Mouse (Mus musculus) fat pad, adult 2 months (tissue): ENCODE results near the gene Ssr2.

Experiments
- DNase-seq: peaks from one replicate; pipeline ENCODE4 v3.0.0-alpha.2; 2011; ENCODE audit warnings: low read depth, low spot score; ENCODE audit errors: extremely low read depth

Ssr2 gene

GRCm38 (mm10) chr3:88622113-88622940, 46.7 kb downstream of the Ssr2 start:
- no peak for DNase-seq

- no peak for DNase-seq
Measured at GRCm38 (mm10) chr3:88622941-88623345, 47.3 kb downstream of the Ssr2 start.

GRCm38 (mm10) chr3:88623346-88624135, 47.9 kb downstream of the Ssr2 start:
- DNase-seq, result no peak

GRCm38 (mm10) chr3:88624324-88624723, 48.6 kb downstream of the Ssr2 start:
- DNase-seq, result no peak

- DNase-seq, result no peak
Measured at GRCm38 (mm10) chr3:88624951-88625350, 49.3 kb downstream of the Ssr2 start.

GRCm38 (mm10) chr3:88625531-88625930, 49.9 kb downstream of the Ssr2 start:
- no peak for DNase-seq

GRCm38 (mm10) chr3:88626316-88626715, 50.6 kb downstream of the Ssr2 start:
- DNase-seq, result no peak

- no peak for DNase-seq
Measured at GRCm38 (mm10) chr3:88627114-88627513, 51.4 kb downstream of the Ssr2 start.

GRCm38 (mm10) chr3:88627535-88627934, 51.9 kb downstream of the Ssr2 start:
- DNase-seq, result no peak

- no peak for DNase-seq
Measured at GRCm38 (mm10) chr3:88628766-88629165, 53.1 kb downstream of the Ssr2 start.

GRCm38 (mm10) chr3:88629244-88629643, 53.6 kb downstream of the Ssr2 start:
- no peak for DNase-seq

GRCm38 (mm10) chr3:88630018-88630417, 54.3 kb downstream of the Ssr2 start:
- no peak for DNase-seq

GRCm38 (mm10) chr3:88630849-88631341, 55.2 kb downstream of the Ssr2 start:
- DNase-seq, result no peak

- DNase-seq, result no peak
Measured at GRCm38 (mm10) chr3:88631921-88632587, 56.4 kb downstream of the Ssr2 start.

- DNase-seq, result no peak
Measured at GRCm38 (mm10) chr3:88633056-88633455, 57.4 kb downstream of the Ssr2 start.

- DNase-seq, result no peak
Measured at GRCm38 (mm10) chr3:88635506-88636275, 60.0 kb downstream of the Ssr2 start.

GRCm38 (mm10) chr3:88636555-88636986, 60.9 kb downstream of the Ssr2 start:
- no peak for DNase-seq

- DNase-seq, result no peak
Measured at GRCm38 (mm10) chr3:88637134-88637533, 61.5 kb downstream of the Ssr2 start.
